Mouse (Mus musculus) right cerebral cortex, postnatal 14 days (tissue): Measurements from ENCODE around the gene Casp4.

ENCODE experiments used
- DNase-seq: peaks from one replicate; pipeline ENCODE4 v3.0.0; 2022

Gene Casp4

DNA sequence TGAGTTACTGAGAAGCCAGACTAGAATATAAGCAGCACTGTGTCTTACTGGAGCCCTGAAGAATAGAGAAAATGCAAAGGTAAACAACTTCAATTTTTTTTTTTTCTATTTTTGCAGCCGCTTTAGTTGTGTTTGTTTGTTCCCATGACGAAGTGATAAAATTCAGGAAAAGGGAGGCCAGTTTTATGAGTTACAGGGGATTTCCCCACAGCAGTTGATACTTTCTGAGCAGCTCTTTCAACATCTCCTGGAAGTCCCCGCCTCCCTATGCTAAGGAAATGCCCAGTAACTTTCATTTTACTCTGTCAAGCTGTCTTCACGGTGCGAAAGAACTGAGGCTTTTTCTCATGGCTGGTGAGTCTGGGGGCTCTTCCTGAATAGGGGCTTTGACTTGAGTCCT lies at the start of gene Casp4:
TSS of gene Casp4 (plus strand) at position 268 of the 400 bp plus-strand sequence.
- no peak for DNase-seq

DNA sequence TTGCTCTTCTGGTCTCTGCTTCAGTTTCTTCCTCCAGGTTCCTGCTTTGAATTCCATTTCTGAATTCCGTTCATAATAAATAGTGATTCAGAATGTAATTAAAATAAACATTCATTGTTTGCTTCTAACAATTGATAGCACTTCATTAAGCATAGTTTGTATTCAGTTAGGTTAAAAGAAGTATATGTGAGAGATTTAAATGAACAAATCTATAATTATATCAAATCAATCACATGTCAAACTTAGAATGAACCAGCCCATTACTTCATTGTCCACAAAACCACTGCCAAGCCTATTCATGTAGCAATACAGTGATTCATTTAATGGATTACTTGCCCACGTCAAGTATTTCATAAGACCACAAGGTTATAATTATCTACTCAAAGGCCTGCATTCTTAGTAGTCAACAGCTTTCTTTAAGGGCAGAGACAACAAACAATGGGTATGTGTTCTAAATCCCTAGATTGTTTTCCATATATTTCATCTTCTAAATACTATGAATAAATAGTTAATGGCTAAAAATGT lies 44.6 kb upstream of the Casp4 start:
- DNase-seq: no peak

DNA sequence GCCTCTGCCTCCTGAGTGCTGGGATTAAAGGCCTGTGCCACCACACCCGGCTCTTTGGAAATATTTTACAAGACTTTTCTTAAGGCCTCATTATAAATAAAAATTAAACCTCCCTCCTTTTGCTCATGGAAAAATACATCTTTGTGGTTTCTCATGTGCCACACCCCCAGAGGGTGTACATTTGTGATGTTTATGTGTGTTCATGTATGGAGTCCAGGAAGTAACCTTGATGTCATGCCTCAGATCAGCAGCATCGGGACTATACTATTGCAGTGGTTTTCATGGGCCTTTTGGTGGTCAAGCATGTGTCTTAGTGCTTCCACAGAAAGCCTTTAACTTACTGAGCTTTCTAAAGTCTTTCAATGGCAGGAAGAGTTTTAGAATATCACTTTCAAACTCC lies 38.4 kb upstream of the Casp4 start:
- no peak for DNase-seq

DNA sequence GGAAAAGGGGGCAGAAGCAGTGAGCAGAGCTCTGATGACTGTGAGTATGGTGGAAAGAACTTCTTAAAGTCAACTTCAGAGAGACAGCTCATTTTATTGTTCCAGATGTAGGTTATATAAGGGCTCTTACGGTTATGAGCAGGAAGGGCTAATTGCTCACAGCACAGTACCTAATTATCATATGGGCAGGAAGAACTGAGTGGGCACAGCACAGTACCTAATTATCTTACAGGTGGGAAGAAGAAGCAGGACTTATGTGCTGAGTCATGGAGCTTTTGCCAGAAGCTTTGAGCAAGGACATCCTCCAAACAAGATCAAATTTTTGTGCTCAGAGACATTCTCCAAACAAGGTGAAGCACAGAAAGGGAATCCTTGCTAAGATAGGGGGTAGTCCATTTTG lies 37.7 kb upstream of the Casp4 start:
- no peak for DNase-seq

DNA sequence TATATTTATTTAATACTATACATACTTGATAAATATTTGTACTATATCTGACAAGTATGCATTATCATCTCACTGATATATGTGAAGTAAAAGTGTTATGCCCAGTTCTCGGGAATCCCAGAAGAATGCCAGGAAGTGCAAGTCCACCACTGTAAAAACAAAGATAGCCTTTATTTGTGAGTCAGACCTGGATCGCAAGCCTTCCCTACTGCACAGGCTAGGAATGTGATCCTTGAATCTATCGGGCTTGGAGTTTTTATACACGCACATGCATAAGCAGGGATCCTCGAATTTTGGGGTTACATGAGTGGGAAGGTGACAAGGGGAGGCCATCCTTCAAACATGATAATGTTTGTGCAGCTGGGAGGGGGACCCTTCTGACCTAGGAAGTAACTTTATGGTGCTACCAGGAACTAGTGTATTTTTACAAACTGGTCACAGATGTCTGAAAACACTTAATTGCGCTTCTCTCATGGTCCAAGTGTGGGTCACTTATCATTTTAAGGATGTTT lies 37.2 kb upstream of the Casp4 start:
- no peak for DNase-seq

DNA sequence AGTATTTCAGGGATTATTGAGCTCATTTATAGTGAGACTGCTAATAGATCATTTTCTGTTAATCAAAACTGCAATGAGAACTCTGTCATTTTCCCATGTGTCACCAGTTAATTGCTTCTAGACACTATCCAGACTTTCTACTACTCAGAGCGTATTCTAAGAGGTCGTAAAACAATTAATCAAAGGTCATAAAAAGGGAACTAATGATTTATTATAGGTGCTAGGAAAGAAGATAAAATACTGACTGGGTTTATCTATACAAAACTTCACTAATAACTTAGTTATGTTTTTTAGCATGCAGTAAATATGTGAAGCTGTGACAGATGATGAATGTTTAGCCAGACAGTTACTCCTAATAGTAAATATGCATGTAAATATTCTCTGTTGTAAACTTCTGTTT lies 22.6 kb upstream of the Casp4 start:
- no peak for DNase-seq

DNA sequence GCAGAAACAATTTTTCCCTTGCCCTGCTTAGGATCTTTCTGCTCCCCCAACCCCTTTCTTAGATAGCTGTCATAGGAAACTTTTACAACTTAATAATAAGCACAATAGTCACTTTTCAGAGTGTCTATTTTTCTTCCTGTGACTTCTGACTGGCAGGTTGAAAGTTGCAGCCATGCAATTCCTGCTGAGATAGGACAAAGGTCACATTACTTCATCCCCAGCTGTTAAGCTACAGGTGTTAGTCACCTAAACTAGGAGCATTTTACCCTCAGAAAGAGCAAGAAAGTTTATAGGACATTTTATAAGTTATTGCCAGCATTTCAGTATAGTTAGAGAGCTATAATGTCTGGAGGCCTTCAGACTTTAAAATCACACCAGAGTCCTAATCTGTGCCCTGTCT lies 22.0 kb upstream of the Casp4 start:
- DNase-seq: no peak

DNA sequence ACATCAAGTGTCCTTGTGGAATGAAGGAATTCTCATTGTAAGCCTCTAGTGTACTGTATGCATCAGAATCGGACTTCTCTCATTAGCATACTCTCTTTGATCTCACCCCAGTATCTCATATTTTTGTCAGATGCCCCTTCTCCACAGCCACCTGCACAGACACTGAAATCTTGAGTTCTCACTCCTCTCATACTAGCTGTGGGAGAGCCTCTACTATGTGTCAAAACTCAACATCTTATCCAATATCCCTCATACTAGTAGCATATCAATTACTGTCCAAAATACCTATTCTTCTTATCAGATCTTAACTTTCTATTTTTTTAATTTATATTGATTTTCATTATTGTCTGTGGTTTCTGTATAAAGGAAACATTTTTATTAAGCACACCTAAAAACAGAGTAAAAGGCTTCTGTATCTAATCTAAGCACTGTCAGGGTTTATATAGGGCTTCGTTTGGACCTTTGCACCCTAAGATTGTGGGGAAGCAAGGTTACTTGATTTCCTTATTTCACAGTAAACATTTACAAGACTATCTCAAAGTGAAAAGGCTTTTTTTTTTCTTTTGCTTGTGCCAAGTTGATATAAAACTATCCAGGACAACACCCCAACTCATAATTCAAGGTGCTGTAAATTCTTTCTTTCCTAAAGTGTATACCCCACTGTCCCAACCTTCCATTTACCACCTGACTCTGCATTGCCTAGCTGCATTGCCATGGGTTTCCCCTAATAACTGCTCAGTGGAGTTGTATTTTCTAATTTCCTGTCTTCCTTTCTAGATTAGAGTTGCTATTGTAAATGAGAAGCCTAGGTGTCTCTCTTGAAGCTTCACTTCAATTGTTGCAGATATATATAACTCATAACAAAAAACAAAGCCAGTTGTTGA lies 12.0 kb upstream of the Casp4 start:
- DNase-seq: no peak

DNA sequence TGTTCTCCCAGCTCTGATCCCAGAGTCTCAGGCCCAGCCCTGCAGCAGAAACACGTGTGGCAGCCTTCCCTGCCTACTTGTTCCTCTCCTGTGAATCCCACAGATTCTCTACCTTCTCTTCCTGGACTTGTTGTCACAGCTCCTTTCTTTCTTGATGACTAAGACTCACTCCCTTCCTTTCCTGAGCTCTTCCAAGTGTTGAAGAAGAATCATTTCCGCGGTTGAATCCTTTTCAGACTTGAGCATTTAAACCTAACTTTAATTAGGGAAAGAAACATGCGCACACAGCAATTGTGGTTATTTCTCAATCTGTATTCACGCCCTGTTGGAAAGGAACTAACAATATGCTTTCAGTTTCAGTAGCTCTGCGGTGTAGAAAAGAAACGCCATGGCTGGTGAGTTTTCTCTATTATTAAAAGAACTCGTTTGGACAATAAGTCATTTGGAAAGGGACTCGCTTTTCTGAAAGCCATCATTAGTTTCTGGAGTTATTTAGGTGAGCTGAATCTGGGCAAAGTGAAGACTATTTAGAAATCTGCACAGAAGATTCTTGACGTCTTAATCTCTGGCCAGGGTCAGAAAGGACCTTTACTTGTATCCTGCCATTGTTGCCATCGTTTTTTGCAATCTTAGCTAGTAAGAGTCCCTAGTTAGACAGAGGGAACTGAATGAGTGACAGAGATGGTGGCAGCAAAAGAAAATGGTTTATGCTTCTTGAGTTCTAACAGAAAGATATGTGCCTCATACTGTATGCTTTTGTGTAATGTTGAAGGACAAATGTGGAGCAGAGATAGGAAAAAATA lies 10.1 kb upstream of the Casp4 start, which contains the start of gene Casp1:
TSS of gene Casp1 (plus strand) at position 189 of the 803 bp plus-strand sequence.
- DNase-seq: no peak

DNA sequence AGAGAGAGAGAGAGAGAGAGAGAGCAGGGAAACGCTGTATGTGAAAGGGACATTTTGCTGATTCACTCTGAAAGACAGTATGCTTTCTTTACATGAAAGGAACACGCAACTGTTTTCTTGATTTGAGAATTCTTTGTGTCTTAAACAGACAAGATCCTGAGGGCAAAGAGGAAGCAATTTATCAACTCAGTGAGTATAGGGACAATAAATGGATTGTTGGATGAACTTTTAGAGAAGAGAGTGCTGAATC lies 9.6 kb upstream of the Casp4 start:
- DNase-seq: no peak

DNA sequence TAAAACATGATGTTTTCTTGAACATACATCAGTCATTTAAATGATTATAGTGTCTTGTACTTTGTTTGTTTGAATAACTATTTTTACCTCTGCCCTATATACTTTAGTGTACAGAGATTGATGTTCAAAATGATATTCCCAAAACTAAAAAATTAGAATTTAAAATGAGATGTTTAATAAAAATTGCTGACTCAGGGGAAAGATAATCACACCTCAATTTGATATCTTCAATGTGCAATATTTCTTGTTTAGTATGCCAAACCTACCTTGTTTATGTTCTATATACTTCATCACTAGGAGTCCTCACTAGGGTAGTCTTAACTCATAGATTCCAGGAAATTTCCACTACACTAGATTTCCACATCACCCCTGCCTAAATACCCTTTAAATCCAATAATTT lies 1.5 kb downstream of the Casp4 start:
- DNase-seq: no peak

DNA sequence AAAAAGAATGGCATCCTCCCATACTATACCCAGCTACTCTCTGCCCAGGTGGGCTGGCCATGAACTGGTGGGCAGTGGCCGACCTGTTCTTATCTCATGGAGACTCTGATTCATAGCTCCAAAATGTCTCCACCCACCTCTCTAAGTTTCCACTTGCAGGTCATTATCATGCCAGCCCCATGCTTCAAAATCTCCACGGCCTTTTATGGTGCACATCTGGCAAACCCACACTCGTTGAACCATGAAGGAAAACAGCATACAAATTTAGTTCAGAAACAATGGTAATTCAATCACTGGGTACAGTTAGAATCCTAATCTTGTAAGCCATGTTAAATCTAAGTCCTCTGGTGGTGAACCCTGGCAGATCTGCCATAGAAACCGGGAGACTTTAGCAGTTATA lies 2.8 kb downstream of the Casp4 start:
- no peak for DNase-seq

DNA sequence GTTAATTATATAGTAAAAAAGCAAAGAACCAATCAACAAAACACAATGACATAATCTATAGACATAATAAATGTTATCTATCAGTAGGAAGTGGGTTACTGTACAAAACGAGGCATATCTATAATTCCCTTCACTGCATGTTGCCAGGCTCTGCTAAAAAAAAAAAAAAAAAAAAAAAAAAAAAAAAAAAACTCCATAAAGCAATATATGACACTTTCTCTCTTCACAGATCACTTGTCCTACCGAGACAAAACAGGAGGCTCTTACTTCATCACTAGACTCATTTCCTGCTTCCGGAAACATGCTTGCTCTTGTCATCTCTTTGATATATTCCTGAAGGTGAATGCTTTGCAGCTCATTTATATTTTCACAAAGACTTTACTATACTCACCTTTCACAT lies 19.6 kb downstream of the Casp4 start:
- DNase-seq: no peak

DNA sequence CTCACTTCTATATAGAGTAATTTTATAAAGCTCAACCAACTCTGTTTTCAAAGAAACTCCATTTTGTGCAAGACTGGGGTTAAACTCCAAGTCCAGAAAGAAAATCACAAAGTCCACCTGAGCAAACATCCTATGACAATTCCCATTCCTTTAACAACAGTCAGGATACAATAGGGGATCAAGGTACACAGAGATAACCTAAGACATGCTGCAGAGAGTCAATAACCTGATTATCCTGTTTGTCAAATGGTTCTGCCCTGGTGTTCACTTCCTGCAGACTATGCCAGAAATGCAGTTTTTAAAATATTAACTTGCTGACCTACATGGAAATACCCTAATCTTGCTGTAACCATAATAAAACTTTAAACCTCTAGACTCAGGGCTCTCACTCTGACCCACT lies 23.8 kb downstream of the Casp4 start:
- DNase-seq: no peak

DNA sequence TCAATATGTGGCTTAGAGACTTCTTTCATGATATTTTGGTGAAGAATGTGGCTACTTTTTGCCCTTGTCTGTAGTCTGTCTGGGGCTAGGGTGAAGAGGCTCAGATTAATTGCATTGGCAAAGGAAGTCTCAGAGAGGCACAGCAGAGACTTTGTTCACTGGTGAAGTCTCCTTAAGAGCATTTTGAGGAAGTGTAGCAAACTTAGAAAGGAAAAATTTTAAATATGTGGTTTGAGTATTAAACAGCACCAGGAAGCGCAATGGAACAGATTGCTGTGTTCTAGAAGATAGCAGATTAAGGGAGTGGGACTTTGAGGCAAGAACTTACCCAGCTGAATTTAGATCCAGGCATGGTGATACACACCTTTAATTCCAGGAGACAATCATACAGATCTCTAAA lies 24.8 kb downstream of the Casp4 start:
- DNase-seq: no peak

DNA sequence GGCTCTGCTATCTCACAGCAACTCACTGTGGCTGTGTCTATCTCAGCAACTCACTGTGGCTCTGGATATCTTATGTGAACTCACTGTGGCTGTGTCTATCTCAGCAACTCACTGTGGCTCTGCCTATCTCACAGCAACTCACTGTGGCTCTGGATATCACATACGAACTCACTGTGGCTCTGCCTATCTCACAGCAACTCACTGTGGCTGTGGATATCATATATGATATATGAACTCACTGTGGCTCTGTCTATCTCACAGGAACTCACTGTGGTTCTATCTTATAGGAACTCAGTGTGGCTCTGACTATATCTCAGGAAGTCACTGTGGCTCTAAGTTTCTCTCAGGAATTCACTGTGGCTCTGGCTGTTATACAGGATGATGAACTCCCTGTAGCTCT lies 34.5 kb downstream of the Casp4 start:
- no peak for DNase-seq

DNA sequence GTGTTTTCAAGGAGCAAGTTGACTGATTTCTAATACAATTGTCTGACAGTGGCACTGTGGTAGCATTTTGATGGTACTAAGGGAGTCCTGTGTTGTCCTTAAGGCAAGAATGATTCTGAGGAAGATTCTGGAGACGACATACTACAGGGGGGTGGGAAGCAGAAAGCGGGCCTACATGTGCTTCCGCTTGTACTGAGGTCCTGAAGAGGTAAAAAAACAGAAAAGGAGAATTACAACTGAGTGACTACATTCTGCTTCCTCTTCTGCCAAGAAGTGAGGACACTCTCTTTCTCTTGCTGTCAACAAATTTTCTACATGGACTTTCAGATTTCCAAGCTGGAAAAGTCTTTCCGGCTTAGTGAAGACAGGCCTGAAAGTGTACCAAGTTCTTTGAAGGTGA lies 35.5 kb downstream of the Casp4 start:
- no peak for DNase-seq

DNA sequence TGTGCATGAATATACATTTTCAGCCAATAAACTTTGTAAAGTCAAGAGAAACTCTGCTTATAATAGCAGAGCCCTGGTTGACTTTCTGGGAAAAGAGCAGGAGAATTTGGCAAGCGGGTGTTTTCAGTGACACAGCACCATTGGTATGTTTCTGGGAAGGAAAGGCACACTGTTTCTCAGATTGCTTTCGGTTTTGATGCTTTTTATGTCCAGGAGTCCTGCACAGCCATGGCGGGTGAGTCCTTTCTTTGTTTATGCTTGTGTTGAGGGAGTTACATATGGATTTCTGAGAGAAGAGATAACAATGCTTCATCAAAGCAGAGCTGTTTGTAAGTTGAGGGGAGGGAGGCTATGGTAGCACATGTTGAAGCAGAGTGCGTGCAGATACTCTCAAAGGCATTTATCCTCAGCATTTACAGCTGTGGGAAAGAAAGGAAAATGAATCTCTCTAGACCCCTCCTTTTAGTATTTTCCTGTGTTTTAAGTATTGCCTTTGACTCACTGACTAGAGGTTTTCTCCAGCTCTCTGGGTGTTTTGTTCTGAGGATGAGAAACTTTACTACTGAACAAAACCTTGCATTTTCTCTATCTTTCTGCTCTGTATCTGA lies 36.8 kb downstream of the Casp4 start, which contains the start of gene Casp12:
TSS of gene Casp12 (plus strand) at position 140 of the 608 bp plus-strand sequence.
- DNase-seq: no peak

DNA sequence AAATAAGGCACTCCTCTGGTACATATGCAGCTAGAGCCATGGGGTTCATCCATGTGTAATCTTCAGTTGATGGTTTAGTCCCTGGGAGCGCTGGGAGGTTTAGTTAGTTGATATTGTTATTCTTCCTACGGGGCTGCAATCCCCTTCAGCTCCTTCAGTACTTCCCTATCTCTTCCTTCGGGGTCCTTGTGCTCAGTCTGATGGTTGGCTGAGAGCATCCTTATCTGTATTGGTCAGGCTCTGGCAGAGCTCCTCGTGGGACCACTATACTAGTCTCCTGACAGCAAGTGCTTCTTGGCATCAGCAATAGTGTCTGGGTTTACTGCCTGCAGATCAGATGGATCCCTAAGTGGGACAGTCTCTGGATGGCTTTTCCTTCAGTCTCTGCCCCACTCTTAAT lies 38.8 kb downstream of the Casp4 start:
- DNase-seq: no peak

DNA sequence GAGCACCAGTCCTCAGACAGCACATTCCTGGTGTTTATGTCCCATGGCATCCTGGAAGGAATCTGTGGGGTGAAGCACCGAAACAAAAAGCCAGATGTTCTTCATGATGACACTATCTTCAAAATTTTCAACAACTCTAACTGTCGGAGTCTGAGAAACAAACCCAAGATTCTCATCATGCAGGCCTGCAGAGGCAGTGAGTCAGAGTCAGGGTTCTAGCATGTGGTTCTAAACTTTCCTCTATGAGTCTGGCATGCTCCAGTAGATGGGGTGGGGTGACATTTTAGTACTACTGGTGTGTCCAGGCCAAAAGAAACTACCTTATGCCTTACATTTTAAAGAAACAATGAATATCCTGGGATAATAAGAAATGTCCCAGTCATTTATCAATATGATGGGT lies 45.0 kb downstream of the Casp4 start:
- DNase-seq: no peak

DNA sequence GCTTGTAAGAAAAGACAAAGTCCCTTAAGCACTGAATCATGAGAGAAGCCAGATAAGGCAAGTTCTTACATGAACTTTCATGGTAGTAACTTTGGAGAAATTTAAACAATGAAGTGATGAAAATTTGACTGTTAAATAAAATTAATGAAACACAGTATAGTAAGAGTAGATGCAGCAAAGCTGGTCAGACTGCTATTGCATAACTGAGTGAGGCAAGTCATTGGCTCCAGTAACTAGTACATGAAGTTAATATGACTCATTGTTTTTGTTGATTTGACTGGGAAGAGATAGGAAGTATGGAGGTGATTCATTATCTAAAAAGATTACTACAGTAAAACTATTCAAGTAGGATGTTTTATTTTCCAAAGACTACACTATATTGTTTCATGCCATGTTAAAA lies 48.2 kb downstream of the Casp4 start:
- no peak for DNase-seq
